Mouse (Mus musculus): ENCODE results near the gene Ksr1. TPM values are rescaled to one million over a fixed set of nuclear protein-coding genes. Genes with fewer than 3 reads are reported as not detected.

The Ksr1 gene
- total RNA-seq, 2 experiments from 2014 or later: 51.2 to 51.6 TPM

- intact Hi-C loops (cut with DNase I): no loop called here
- no peak for DNase-seq (ENCODE audit: extremely low spot score in 1 of 2, low spot score in 2 of 2)
Observed at GRCm38 (mm10) chr11:79150301-79150700, 4.1 kb upstream of the Ksr1 start.

DNA sequence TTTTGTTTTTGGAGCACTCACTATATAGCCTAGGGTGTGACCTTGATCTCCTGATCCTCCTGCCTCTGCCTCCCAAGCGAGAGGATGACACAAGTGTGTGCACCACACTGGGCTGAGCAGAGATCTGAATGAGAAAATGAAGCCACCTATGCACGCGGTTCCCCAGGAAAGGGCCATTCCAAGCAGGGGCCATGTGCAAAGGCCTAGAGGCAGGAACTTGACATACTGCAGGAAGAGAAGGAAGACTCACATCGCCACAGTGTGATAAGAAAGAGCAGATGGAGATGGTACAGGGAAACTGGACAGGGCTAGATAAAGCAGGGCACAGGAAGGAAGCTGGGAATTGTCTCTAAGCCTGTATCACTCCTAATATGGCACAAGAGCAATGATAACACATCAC, 3.1 kb upstream of the Ksr1 start:
- no peak for DNase-seq (ENCODE audit: extremely low spot score in 1 of 2, low spot score in 2 of 2)
- intact Hi-C loops (cut with DNase I): loop anchor here (5.0 to 10.0 kb wide), 2 partner anchors 67 to 114 kb away; no protein-coding TSS in a partner anchor

DNA sequence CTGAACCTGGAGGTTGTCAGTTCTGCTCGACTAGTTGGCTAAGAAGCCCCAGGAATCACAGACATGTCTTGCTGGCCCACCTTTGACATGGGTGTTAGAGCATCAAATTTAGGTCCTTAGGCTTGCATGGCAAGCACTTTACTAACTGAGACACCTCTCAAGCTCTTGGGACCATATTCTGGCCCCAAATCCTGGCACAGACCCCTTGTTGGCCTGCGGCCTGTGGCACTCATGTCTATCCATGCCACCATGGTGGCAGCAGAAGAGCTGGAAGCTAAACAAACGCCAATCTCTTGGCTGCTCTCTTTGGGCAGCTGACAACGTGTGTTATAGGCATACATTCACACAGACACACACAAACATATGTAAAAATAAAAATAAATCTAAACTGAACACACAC, 2.6 kb upstream of the Ksr1 start:
- no peak for DNase-seq (ENCODE audit: extremely low spot score in 1 of 2, low spot score in 2 of 2)
- intact Hi-C loops (cut with DNase I): loop anchor here (5.0 to 10.0 kb wide), 2 partner anchors 66 to 114 kb away; no protein-coding TSS in a partner anchor

GRCm38 (mm10) chr11:79145283-79146265, 633 bp downstream of the Ksr1 start:
- DNase-seq (ENCODE audit: extremely low spot score in 1 of 2, low spot score in 2 of 2): peak in 1 of 2 experiments; percentile 70
- intact Hi-C loops (cut with DNase I): loop anchor here (5.0 to 10.0 kb wide), 2 partner anchors 63 to 111 kb away; no protein-coding TSS in a partner anchor

GRCm38 (mm10) chr11:79144741-79145140, 1.5 kb downstream of the Ksr1 start:
- DNase-seq (ENCODE audit: extremely low spot score in 1 of 2, low spot score in 2 of 2): no peak
- intact Hi-C loops (cut with DNase I): loop anchor here (5.0 to 10.0 kb wide), 3 partner anchors 62 to 110 kb away; no protein-coding TSS in a partner anchor

- no peak for DNase-seq (ENCODE audit: extremely low spot score in 1 of 2, low spot score in 2 of 2)
- intact Hi-C loops (cut with DNase I): loop anchor here (5.0 to 10.0 kb wide), 2 partner anchors 68 to 109 kb away; no protein-coding TSS in a partner anchor
Observed at GRCm38 (mm10) chr11:79144043-79144591, 2.1 kb downstream of the Ksr1 start.

GRCm38 (mm10) chr11:79143322-79143721, 2.9 kb downstream of the Ksr1 start:
- intact Hi-C loops (cut with DNase I): loop anchor here (5.0 to 10.0 kb wide), 2 partner anchors 69 to 109 kb away; no protein-coding TSS in a partner anchor
- peak in 1 of 2 experiments; percentile 14 for DNase-seq (ENCODE audit: extremely low spot score in 1 of 2, low spot score in 2 of 2)

DNA sequence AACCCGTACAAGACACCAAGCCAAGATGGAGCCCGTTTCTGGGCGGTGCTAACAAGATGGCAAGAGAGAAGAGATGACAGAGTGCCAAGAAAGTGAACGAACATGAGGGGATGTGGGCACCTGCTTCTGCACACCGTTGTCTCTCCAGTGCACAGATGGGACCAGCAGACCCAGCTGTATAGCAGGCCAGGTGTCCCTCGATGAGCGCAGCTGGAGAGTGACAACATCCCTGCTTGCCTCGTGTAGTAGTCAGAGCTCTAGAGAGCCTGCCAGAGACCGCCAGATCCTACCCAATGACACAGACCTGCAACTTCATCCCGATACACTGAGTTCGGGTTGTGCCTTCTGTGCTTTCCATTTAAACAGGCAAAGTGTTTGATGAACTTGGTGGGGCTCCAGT, 3.8 kb downstream of the Ksr1 start:
- intact Hi-C loops (cut with DNase I): loop anchor here (5.0 to 10.0 kb wide), 2 partner anchors 70 to 108 kb away; no protein-coding TSS in a partner anchor
- peak in 1 of 2 experiments; percentile 14 for DNase-seq (ENCODE audit: extremely low spot score in 1 of 2, low spot score in 2 of 2)

DNA sequence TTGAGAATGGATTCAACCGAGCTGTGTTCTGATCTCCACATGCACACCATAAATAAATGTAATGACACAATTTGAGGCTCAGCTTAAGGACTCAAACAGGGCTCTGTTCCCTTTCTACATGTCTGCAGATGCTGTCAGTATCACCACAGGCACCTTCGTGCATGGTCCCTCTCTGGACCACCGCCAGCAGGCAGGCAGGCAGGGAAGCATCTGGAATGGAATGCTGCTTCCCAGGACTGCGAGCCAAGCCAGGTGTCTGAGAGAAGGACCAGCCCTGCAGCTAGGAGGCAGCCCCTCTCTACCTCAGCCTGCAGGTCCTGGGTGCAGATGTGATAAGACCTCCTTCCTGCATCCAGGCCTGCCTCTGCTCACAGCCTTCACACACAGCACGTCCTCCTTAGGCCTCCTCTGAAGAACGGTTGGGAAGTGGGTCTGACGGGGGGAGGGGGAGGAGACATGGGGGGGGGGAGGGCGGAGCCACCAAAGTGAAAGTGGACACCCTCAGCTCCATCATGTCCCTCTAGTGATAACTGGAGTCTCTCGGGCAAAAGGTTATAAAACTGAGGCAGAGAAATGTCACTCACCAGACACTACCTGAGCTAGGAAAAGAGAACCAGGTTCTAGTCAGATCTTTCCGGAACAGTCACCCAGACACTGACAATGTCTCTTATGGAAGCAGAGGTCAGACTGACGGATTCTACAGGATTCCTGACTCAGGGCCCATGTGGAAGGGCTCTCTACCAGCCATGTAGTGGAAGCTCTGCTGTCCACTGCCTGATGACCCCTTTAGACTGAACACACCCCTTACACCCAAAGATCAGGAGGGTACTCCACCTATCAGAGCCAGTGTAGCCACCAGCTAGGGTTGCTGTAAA, 4.7 kb downstream of the Ksr1 start:
- intact Hi-C loops (cut with DNase I): loop anchor here (5.0 to 10.0 kb wide), 2 partner anchors 71 to 107 kb away; no protein-coding TSS in a partner anchor

GRCm38 (mm10) chr11:79140511-79140888, 5.7 kb downstream of the Ksr1 start:
- peak in 1 of 2 experiments; percentile 27 for DNase-seq (ENCODE audit: extremely low spot score in 1 of 2, low spot score in 2 of 2)
- intact Hi-C loops (cut with DNase I): loop anchor here (5.0 to 10.0 kb wide), 2 partner anchors 72 to 106 kb away; no protein-coding TSS in a partner anchor

More for the DNA sequence above, 4.7 kb downstream of the Ksr1 start:
- peak in 1 of 2 experiments; percentile 52 for DNase-seq (ENCODE audit: extremely low spot score in 1 of 2, low spot score in 2 of 2)

DNA sequence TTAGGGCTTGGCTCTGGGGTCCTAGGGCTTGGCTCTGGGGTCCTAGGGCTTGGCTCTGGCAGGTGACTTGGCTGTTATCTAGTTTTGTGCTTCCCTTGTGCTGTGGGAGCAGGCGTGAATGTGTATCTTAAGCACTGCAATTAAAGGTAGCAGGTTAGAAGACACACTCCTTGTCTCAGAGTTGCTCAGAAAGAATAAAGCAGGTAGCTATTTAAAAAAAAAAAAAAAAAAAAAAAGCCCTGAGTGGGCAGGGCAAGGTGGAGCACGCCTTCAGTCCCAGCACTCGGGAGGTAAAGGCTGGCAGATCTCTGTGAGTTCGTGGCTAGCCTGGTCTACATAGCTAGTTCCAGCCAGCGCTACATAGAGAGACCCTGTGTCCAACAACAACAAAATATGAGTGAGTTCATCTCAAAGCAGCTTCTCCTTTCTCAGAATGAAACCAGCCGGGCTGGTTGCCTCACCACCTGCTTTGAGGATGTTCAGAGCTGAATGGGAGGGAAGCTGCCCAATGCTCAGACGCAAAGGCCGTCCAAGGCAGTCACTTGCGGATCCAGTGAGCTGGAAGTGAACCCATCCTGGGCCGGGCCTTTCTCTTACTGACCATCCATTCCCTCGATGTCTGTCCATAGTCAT, 6.2 kb downstream of the Ksr1 start:
- no peak for DNase-seq (ENCODE audit: extremely low spot score in 1 of 2, low spot score in 2 of 2)
- intact Hi-C loops (cut with DNase I): loop anchor here (5.0 to 10.0 kb wide), 2 partner anchors 72 to 105 kb away; no protein-coding TSS in a partner anchor

DNA sequence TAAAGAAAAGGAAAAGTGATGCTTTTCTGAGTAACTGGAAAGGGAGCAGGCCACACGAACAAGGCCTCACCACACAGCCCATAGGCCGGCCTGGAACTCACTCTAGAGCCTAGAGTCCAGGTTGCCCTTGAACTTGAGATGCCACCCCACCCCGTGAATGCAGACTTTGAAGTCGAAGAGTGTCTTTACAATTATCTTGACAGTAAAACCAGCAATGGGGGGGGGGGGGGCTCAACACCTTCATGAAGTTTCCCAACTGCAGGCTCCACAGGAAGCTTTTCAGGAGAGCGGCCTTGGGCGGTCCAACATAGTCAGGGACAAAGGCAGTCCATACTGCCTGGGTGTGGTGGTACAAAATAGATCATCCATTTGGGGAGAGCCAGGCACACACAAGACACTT, 7.6 kb downstream of the Ksr1 start:
- DNase-seq (ENCODE audit: extremely low spot score in 1 of 2, low spot score in 2 of 2): peak in 1 of 2 experiments; percentile 12
- intact Hi-C loops (cut with DNase I): no loop called here

- intact Hi-C loops (cut with DNase I): no loop called here
- peak; percentile 44 to 50 for DNase-seq (ENCODE audit: extremely low spot score in 1 of 2, low spot score in 2 of 2)
Observed at GRCm38 (mm10) chr11:79137245-79137644, 9.0 kb downstream of the Ksr1 start.

GRCm38 (mm10) chr11:79135685-79136360, 10.4 kb downstream of the Ksr1 start:
- peak in 1 of 2 experiments; percentile 56 for DNase-seq (ENCODE audit: extremely low spot score in 1 of 2, low spot score in 2 of 2)
- intact Hi-C loops (cut with DNase I): no loop called here

- intact Hi-C loops (cut with DNase I): no loop called here
- DNase-seq (ENCODE audit: extremely low spot score in 1 of 2, low spot score in 2 of 2): no peak
Observed at GRCm38 (mm10) chr11:79135105-79135503, 11.1 kb downstream of the Ksr1 start.

DNA sequence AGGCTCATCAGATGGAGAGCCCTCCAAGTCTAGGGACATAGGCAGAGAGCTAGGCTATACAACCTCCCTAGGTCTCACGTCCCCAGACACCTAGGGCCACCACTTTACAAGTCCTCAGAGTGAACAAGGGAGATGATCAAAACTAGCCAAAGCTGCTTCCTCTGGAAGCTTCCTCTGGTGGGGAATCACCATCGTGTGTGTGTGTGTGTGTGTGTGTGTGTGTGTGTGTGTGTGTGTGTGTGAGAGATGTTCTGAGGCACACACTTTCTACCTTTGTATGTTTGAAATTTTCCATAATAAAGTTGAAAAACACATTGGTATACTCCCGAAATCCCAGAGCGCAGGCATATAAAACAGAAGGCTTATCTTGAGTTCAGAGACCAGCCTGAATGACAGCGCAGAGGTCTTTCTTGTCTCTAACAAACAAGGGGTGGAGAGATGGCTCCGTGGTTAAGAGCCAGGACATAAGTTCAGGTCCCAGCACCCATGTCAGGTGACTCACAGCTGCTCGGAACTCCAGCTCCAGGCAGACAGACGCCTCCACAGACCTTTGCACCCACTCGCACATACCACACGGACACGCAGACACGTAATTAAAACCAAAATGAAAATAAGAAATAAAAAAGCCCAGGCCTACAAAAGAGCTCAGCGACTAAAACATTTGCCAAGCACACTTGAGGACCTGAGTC, 11.6 kb downstream of the Ksr1 start:
- intact Hi-C loops (cut with DNase I): no loop called here
- no peak for DNase-seq (ENCODE audit: extremely low spot score in 1 of 2, low spot score in 2 of 2)

- no peak for DNase-seq (ENCODE audit: extremely low spot score in 1 of 2, low spot score in 2 of 2)
- intact Hi-C loops (cut with DNase I): no loop called here
Observed at GRCm38 (mm10) chr11:79133961-79134360, 12.2 kb downstream of the Ksr1 start.
